Mouse (Mus musculus): ENCODE measurements around the gene Olfr558.

DNA sequence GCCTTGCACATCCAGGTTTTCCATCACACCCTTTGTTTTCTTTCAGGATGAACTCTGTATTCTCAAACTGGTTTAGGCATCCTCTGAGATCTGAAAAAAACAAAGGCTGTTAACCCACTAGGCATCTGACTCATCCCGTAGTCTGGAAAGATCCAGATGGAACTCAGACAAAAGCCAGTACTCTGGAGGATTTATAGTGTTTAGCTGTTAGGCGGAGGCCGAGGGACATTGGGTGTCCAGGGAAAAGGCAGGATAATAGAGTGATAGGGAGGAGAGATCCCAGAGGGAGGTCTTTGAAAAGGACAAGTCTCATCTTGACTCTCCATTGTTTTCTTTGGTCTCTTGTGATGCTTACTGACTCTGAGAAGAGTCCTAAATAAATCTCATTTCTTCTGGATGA, 37.4 kb upstream of the Olfr558 start, which contains the start of gene Olfr556:
- TF ChIP-seq CTCF (IDR thresholded peaks at IDR 0.05; ENCODE audit: control insufficient read depth, insufficient read depth, insufficient read length) (no peak), MYOG (IDR thresholded peaks at IDR 0.05; ENCODE audit: control insufficient read depth, extremely low read depth, insufficient read length) (no peak), CEBPB (IDR thresholded peaks at IDR 0.05; ENCODE audit: low read depth) (no peak), MAX (IDR thresholded peaks at IDR 0.05) (no peak), FOSL1 (IDR thresholded peaks at IDR 0.05; ENCODE audit: insufficient read depth, low read length, poor library complexity, severe bottlenecking) (no peak), USF1 (IDR thresholded peaks at IDR 0.05; ENCODE audit: low read depth) (no peak), MYOD1 (IDR thresholded peaks at IDR 0.05; ENCODE audit: control insufficient read depth, insufficient read length, low read depth) (no peak)
